Mouse (Mus musculus): Measurements from ENCODE around the gene Trim40.

DNA sequence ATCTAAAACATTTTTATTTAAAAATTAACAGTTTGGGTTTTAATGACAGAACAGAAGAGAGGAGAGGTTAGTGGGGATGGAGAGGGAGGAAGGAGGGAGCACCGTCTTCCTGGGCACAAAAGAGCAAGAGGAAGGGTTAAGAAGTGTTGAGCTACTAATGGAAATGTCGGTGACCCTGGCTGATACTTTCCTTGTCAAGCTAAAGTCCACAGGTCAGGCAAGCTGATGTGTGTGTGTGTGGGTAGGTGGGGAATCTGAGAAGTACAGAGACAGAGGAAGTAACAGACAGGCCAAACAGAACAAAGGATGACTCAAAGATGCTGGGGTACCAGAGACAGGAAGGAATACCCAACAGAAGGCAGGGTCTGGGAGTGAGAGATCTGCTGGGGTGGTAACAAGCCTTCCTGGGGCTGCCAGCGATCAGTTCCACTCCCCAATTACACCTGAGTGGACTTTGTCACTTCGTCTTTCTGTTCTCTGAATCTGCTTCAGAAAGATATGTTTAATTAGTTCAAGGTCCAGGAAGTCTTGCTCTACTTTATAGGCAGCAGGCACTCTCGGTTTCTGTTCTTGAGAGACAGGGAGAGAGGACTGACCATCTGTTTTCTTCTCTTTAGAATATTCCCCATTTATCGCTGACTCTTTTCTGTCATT is 7.8 kb upstream of the Trim40 start, which contains the start of gene Trim31:
- TF ChIP-seq CTCF (IDR thresholded peaks at IDR 0.05; ENCODE audit: low read depth) (no peak), EP300 (IDR thresholded peaks at IDR 0.05; ENCODE audit: low read depth) (no peak)

Data from heart, postnatal 0 days (tissue).